Mouse (Mus musculus) cerebellum, adult 9-11 months (tissue): ENCODE results near the gene Gm8281.
"Not testable (repeated sequence)": the region's sequence is repeated elsewhere in the genome, so short reads cannot be mapped to it uniquely, and the experiment has no call there.

ENCODE experiments used
- DNase-seq: peaks from one replicate; pipeline ENCODE4 v3.0.0; 2022

Gm8281 gene

GRCm38 (mm10) chr14:5070611-5071490 lies at the start of gene Gm8281:
Gene Gm8281 (plus strand): TSS chr14:5071040.
- not testable (repeated sequence) for DNase-seq

GRCm38 (mm10) chr14:5050329-5050728 lies 20.5 kb upstream of the Gm8281 start, which contains the start of gene 4930555G01Rik:
Gene 4930555G01Rik (plus strand): TSS chr14:5050629.
- DNase-seq, result not testable (repeated sequence)

- DNase-seq, result not testable (repeated sequence)
These were observed 60.4 kb downstream of the Gm8281 start, which contains the start of gene Gm8279 for GRCm38 (mm10) chr14:5131219-5131618. Gene Gm8279 (plus strand): TSS chr14:5131519.
